Mouse (Mus musculus) olfactory bulb, adult 2 months (tissue): ENCODE measurements around the gene Prrc2b. TPM values are rescaled to one million over a fixed set of nuclear protein-coding genes. Genes with fewer than 3 reads are reported as not detected.
A peak's percentile ranks its signal among the peaks of the same experiment; 100 is the strongest.

ENCODE experiments used
- H3K27ac ChIP-seq: fragments of 200-500 bp; 2 replicates; pipeline ENCODE4 v1.5.1; 2012; ENCODE audit warnings: low read depth, low read length; ENCODE audit not compliant: insufficient read depth
- H3K4me1 ChIP-seq: fragments of 200-500 bp; 2 replicates; pipeline ENCODE4 v1.6.1; 2012; ENCODE audit warnings: low read length; ENCODE audit not compliant: control insufficient read depth, insufficient read depth
- H3K4me3 ChIP-seq: fragments of 200-500 bp; 2 replicates; pipeline ENCODE4 v1.5.1; 2012; ENCODE audit warnings: mild to moderate bottlenecking, low read depth, low read length, moderate library complexity; ENCODE audit not compliant: insufficient read depth
- CTCF ChIP-seq: fragments of 200-500 bp; IDR thresholded peaks from 2 replicates; pipeline ENCODE4 v1.5.1; 2012; ENCODE audit warnings: low read depth, mild to moderate bottlenecking, low read length, moderate library complexity; ENCODE audit not compliant: insufficient read depth
- POLR2A ChIP-seq: fragments of 200-500 bp; IDR thresholded peaks from 2 replicates; pipeline ENCODE4 v1.6.1; 2012; ENCODE audit warnings: mild to moderate bottlenecking, low read depth, low read length, moderate library complexity; ENCODE audit not compliant: insufficient read depth
- WGBS: fragments of 180-500 bp; shearing (Covaris S2); methylation state at CpG from one replicate; pipeline ENCODE4 v1.1.7; 2018; 5-methylcytosine and 5-hydroxymethylcytosine counted together
- polyA plus RNA-seq: library from polyadenylated mRNA; stranded (reverse); fragments of >200 nt; gene quantifications from 2 replicates; pipeline ENCODE4 v1.2.4, GENCODE M21; 2012; ENCODE audit warnings: low replicate concordance; ENCODE audit not compliant: missing spikeins, insufficient read depth, insufficient read length

Prrc2b gene
- polyA plus RNA-seq, 1 experiment: 86.2 TPM

GRCm38 (mm10) chr2:32254563-32254962 lies 103.7 kb downstream of the Prrc2b start:
- Histone ChIP-seq H3K4me3 (no peak overlapping the region), H3K4me1 (peaks cover 5% of the 10 kb centered on the region; the same call in 1 of the 2 replicates), H3K27ac (no peak overlapping the region)
- 75% methylated on average over 5 of the region's 5 CpGs for WGBS
- TF ChIP-seq POLR2A (no peak), CTCF (no peak)

- no peak for TF ChIP-seq CTCF
- TF ChIP-seq POLR2A: no peak
- Histone ChIP-seq H3K4me1 (peaks cover 5% of the 10 kb centered on the region), H3K4me3 (no peak overlapping the region), H3K27ac (no peak overlapping the region)
- WGBS: 93% methylated on average over 11 of the region's 11 CpGs
These were observed 105.4 kb downstream of the Prrc2b start for GRCm38 (mm10) chr2:32256273-32256672.

- H3K27ac ChIP-seq: no peak overlapping the region
- no peak for TF ChIP-seq POLR2A
- TF ChIP-seq CTCF: no peak
- peak overlapping the region; percentile 75 for H3K4me3 ChIP-seq
- 48% methylated on average over 6 of the region's 6 CpGs for WGBS
- peaks cover 5% of the 10 kb centered on the region for H3K4me1 ChIP-seq
These were observed 108.1 kb downstream of the Prrc2b start for GRCm38 (mm10) chr2:32258887-32259533.

GRCm38 (mm10) chr2:32259657-32260417 lies 109.0 kb downstream of the Prrc2b start, which contains the start of gene Uck1:
Gene Uck1, minus strand, starts transcription at chr2:32260159.
- Histone ChIP-seq H3K27ac (peak within 1 kb of the TSS; percentile 74), H3K4me1 (peaks cover 5% of the 10 kb centered on the region), H3K4me3 (peak within 1 kb of the TSS; percentile 75)
- no peak for TF ChIP-seq CTCF
- peak; percentile 78 for TF ChIP-seq POLR2A
- WGBS: under 1% methylated on average over 59 of the region's 59 CpGs

- H3K4me1 ChIP-seq: peaks cover 5% of the 10 kb centered on the region
- H3K4me3 ChIP-seq: no peak overlapping the region
- TF ChIP-seq CTCF (no peak), POLR2A (no peak)
- WGBS: 24% methylated on average over 4 of the region's 4 CpGs
- no peak overlapping the region for H3K27ac ChIP-seq
These were observed 109.8 kb downstream of the Prrc2b start for GRCm38 (mm10) chr2:32260635-32261034.

- Histone ChIP-seq H3K27ac (no peak overlapping the region), H3K4me3 (no peak overlapping the region), H3K4me1 (no peaks in the 10 kb centered on the region)
- no peak for TF ChIP-seq CTCF
- no peak for TF ChIP-seq POLR2A
- WGBS: 82% methylated on average over 3 of the region's 3 CpGs
These were observed 124.9 kb downstream of the Prrc2b start for GRCm38 (mm10) chr2:32275823-32276222.

- WGBS: 88% methylated on average over 2 of the region's 2 CpGs
- Histone ChIP-seq H3K4me1 (no peaks in the 10 kb centered on the region; the same call in 1 of the 2 replicates), H3K27ac (no peak overlapping the region), H3K4me3 (no peak overlapping the region)
- no peak for TF ChIP-seq CTCF
- no peak for TF ChIP-seq POLR2A
These were observed 131.4 kb downstream of the Prrc2b start for GRCm38 (mm10) chr2:32282289-32282688.

- H3K4me3 ChIP-seq: no peak overlapping the region
- no peak for TF ChIP-seq CTCF
- no peak for TF ChIP-seq POLR2A
- 95% methylated on average over 1 of the region's 1 CpGs for WGBS
These were observed 131.8 kb downstream of the Prrc2b start for GRCm38 (mm10) chr2:32282727-32283126.

GRCm38 (mm10) chr2:32283986-32284385 lies 133.1 kb downstream of the Prrc2b start:
- Histone ChIP-seq H3K4me1 (no peaks in the 10 kb centered on the region; the same call in 1 of the 2 replicates), H3K27ac (no peak overlapping the region), H3K4me3 (no peak overlapping the region)
- TF ChIP-seq POLR2A (no peak), CTCF (no peak)
- WGBS: 78% methylated on average over 3 of the region's 3 CpGs

More at GRCm38 (mm10) chr2:32282727-32283126, 131.8 kb downstream of the Prrc2b start:
- no peak overlapping the region for H3K27ac ChIP-seq
- H3K4me1 ChIP-seq: no peaks in the 10 kb centered on the region; the same call in 1 of the 2 replicates

Other genes with a start within 250 kb of the Prrc2b start
- not detected in 2 replicates for gene Aif1l, start 200.9 kb upstream of the Prrc2b start, polyA plus RNA-seq
- not detected in 2 replicates for gene Nup214, start 176.6 kb upstream of the Prrc2b start, polyA plus RNA-seq
- not detected in 2 replicates for gene Fam78a, start 66.2 kb upstream of the Prrc2b start, polyA plus RNA-seq
- gene Plpp7, start 55.6 kb upstream of the Prrc2b start, polyA plus RNA-seq: not detected in 2 replicates
- not detected in 2 replicates for gene Pomt1, start 85.5 kb downstream of the Prrc2b start, polyA plus RNA-seq
- gene Uck1, start 109.1 kb downstream of the Prrc2b start, polyA plus RNA-seq: not detected in 2 replicates
- 105 TPM in 1 of 2 replicates, not detected in the other for gene Golga2, start 136.3 kb downstream of the Prrc2b start, polyA plus RNA-seq
- not detected in 2 replicates for gene Swi5, start 137.0 kb downstream of the Prrc2b start, polyA plus RNA-seq
- not detected in 2 replicates for gene Ciz1, start 201.2 kb downstream of the Prrc2b start, polyA plus RNA-seq
- gene Dnm1, start 202.3 kb downstream of the Prrc2b start, polyA plus RNA-seq: 153 TPM in 1 of 2 replicates, not detected in the other
- gene 1110008P14Rik, start 230.9 kb downstream of the Prrc2b start, polyA plus RNA-seq: not detected in 2 replicates
- gene Lcn2, start 237.2 kb downstream of the Prrc2b start, polyA plus RNA-seq: not detected in 2 replicates
- gene Ptges2, start 244.8 kb downstream of the Prrc2b start, polyA plus RNA-seq: not detected in 2 replicates